Mouse (Mus musculus) regulatory T cell (primary cell): ENCODE results near the gene Cib3.

ENCODE experiments used
- in situ Hi-C: fragments of 300-600 bp; cut with MboI, MseI; formaldehyde crosslinking; loops from one replicate; pipeline ENCODE4 v1.15.1; 2025; ENCODE audit warnings: high pct_unique_total_duplicates

Cib3 gene

GRCm38 (mm10) chr8:72211846-72212245, 791 bp downstream of the Cib3 start:
- in situ Hi-C loops, result loop anchor here (10.0 to 25.0 kb wide), 2 partner anchors 1075 to 1977 kb away; partner anchors contain the start of genes Armc6 and Sugp2

- in situ Hi-C loops, result loop anchor here (10.0 to 25.0 kb wide), 2 partner anchors 1073 to 1976 kb away; partner anchors contain the start of genes Armc6 and Sugp2
Measured at GRCm38 (mm10) chr8:72210710-72211109, 1.9 kb downstream of the Cib3 start.

GRCm38 (mm10) chr8:72210222-72210621, 2.4 kb downstream of the Cib3 start:
- in situ Hi-C loops, result loop anchor here (10.0 to 25.0 kb wide), 2 partner anchors 1073 to 1975 kb away; partner anchors contain the start of genes Armc6 and Sugp2

GRCm38 (mm10) chr8:72208582-72208981, 4.1 kb downstream of the Cib3 start:
- in situ Hi-C loops, result loop anchor here (25.0 kb wide), 1 partner anchor 1071 kb away; no protein-coding TSS in a partner anchor

- in situ Hi-C loops, result loop anchor here (5.0 kb wide), 1 partner anchor 444 kb away; no protein-coding TSS in a partner anchor
Measured at GRCm38 (mm10) chr8:72197997-72198396, 14.6 kb downstream of the Cib3 start.

- in situ Hi-C loops, result no loop called here
Measured at GRCm38 (mm10) chr8:72192065-72192464, 20.6 kb downstream of the Cib3 start.

GRCm38 (mm10) chr8:72190215-72190539, 22.5 kb downstream of the Cib3 start:
- in situ Hi-C loops, result no loop called here

- in situ Hi-C loops, result no loop called here
Measured at GRCm38 (mm10) chr8:72189417-72190214, 23.0 kb downstream of the Cib3 start, which contains the start of gene Hsh2d. Gene Hsh2d (plus strand): TSS chr8:72189638.

- in situ Hi-C loops, result no loop called here
Measured at GRCm38 (mm10) chr8:72187793-72188331, 24.8 kb downstream of the Cib3 start.

GRCm38 (mm10) chr8:72183554-72184202, 29.0 kb downstream of the Cib3 start:
- in situ Hi-C loops, result no loop called here

GRCm38 (mm10) chr8:72177346-72177925, 35.2 kb downstream of the Cib3 start:
- in situ Hi-C loops, result loop anchor here (5.0 kb wide), 2 partner anchors 40 to 190 kb away; partner anchors contain the start of gene Fam32a

GRCm38 (mm10) chr8:72169681-72170249, 42.9 kb downstream of the Cib3 start:
- in situ Hi-C loops, result no loop called here

GRCm38 (mm10) chr8:72169098-72169668, 43.5 kb downstream of the Cib3 start:
- in situ Hi-C loops, result no loop called here

GRCm38 (mm10) chr8:72162821-72163220, 49.8 kb downstream of the Cib3 start:
- in situ Hi-C loops, result no loop called here

GRCm38 (mm10) chr8:72160707-72161697, 51.6 kb downstream of the Cib3 start, which contains the start of gene Rab8a:
Gene Rab8a (plus strand): TSS chr8:72161200.
- in situ Hi-C loops, result no loop called here

GRCm38 (mm10) chr8:72160007-72160406, 52.6 kb downstream of the Cib3 start:
- in situ Hi-C loops, result no loop called here

- in situ Hi-C loops, result no loop called here
Measured at GRCm38 (mm10) chr8:72158726-72159125, 53.9 kb downstream of the Cib3 start.

- in situ Hi-C loops, result no loop called here
Measured at GRCm38 (mm10) chr8:72158096-72158495, 54.5 kb downstream of the Cib3 start.
